Mouse (Mus musculus): Measurements from ENCODE around the gene Adcy5. TPM values are rescaled to one million over a fixed set of nuclear protein-coding genes. Genes with fewer than 3 reads are reported as not detected.

Adcy5 gene
- polyA plus RNA-seq, 1 experiment = 2.8 TPM

GRCm38 (mm10) chr16:35205681-35206080 is 51.0 kb downstream of the Adcy5 start:
- TF ChIP-seq CTCF (IDR thresholded peaks at IDR 0.05; ENCODE audit: control insufficient read depth, insufficient read depth, insufficient replicate concordance, low read depth, low read length) (no peak), POLR2A (IDR thresholded peaks at IDR 0.05; ENCODE audit: control insufficient read depth, low read depth, low read length) (no peak)
- no peaks in the 10 kb centered on the region for H3K36me3 ChIP-seq (ENCODE audit: control insufficient read depth, insufficient read depth, low read length)
- H3K27ac ChIP-seq (ENCODE audit: control insufficient read depth, insufficient read depth, low read depth, low read length) = no peak overlapping the region
- H3K27me3 ChIP-seq (ENCODE audit: control insufficient read depth, insufficient read depth, low read length) = no peaks in the 10 kb centered on the region
- no peak overlapping the region for H3K4me3 ChIP-seq (ENCODE audit: control insufficient read depth, low read depth, low read length)
- H3K4me1 ChIP-seq (ENCODE audit: control insufficient read depth, insufficient read depth, low read length) = peaks cover 5% of the 10 kb centered on the region

GRCm38 (mm10) chr16:35206426-35206825 is 51.7 kb downstream of the Adcy5 start:
- TF ChIP-seq POLR2A (IDR thresholded peaks at IDR 0.05; ENCODE audit: control insufficient read depth, low read depth, low read length) = no peak
- no peak for TF ChIP-seq CTCF (IDR thresholded peaks at IDR 0.05; ENCODE audit: control insufficient read depth, insufficient read depth, insufficient replicate concordance, low read depth, low read length)
- Histone ChIP-seq H3K27ac (ENCODE audit: control insufficient read depth, insufficient read depth, low read depth, low read length) (no peak overlapping the region), H3K36me3 (ENCODE audit: control insufficient read depth, insufficient read depth, low read length) (no peaks in the 10 kb centered on the region), H3K4me3 (ENCODE audit: control insufficient read depth, low read depth, low read length) (no peak overlapping the region), H3K27me3 (ENCODE audit: control insufficient read depth, insufficient read depth, low read length) (no peaks in the 10 kb centered on the region), H3K4me1 (ENCODE audit: control insufficient read depth, insufficient read depth, low read length) (peaks cover 5% of the 10 kb centered on the region)

- no peaks in the 10 kb centered on the region for H3K27me3 ChIP-seq (ENCODE audit: control insufficient read depth, insufficient read depth, low read length)
- H3K4me3 ChIP-seq (ENCODE audit: control insufficient read depth, low read depth, low read length) = no peak overlapping the region
- H3K27ac ChIP-seq (ENCODE audit: control insufficient read depth, insufficient read depth, low read depth, low read length) = peak overlapping the region; percentile 26; the same call in 1 of the 2 replicates
- H3K4me1 ChIP-seq (ENCODE audit: control insufficient read depth, insufficient read depth, low read length) = peaks cover 5% of the 10 kb centered on the region
- TF ChIP-seq POLR2A (IDR thresholded peaks at IDR 0.05; ENCODE audit: control insufficient read depth, low read depth, low read length) = no peak
- no peak for TF ChIP-seq CTCF (IDR thresholded peaks at IDR 0.05; ENCODE audit: control insufficient read depth, insufficient read depth, insufficient replicate concordance, low read depth, low read length)
- no peaks in the 10 kb centered on the region for H3K36me3 ChIP-seq (ENCODE audit: control insufficient read depth, insufficient read depth, low read length)
Measured at GRCm38 (mm10) chr16:35208796-35209195, 54.1 kb downstream of the Adcy5 start.

GRCm38 (mm10) chr16:35209753-35210152 is 55.1 kb downstream of the Adcy5 start:
- TF ChIP-seq POLR2A (IDR thresholded peaks at IDR 0.05; ENCODE audit: control insufficient read depth, low read depth, low read length) (no peak), CTCF (IDR thresholded peaks at IDR 0.05; ENCODE audit: control insufficient read depth, insufficient read depth, insufficient replicate concordance, low read depth, low read length) (no peak)
- no peaks in the 10 kb centered on the region for H3K36me3 ChIP-seq (ENCODE audit: control insufficient read depth, insufficient read depth, low read length)
- H3K4me1 ChIP-seq (ENCODE audit: control insufficient read depth, insufficient read depth, low read length) = peaks cover 5% of the 10 kb centered on the region
- no peak overlapping the region for H3K27ac ChIP-seq (ENCODE audit: control insufficient read depth, insufficient read depth, low read depth, low read length)
- H3K27me3 ChIP-seq (ENCODE audit: control insufficient read depth, insufficient read depth, low read length) = no peaks in the 10 kb centered on the region
- H3K4me3 ChIP-seq (ENCODE audit: control insufficient read depth, low read depth, low read length) = no peak overlapping the region

- H3K27ac ChIP-seq (ENCODE audit: control insufficient read depth, insufficient read depth, low read depth, low read length) = no peak overlapping the region
- no peak for TF ChIP-seq POLR2A (IDR thresholded peaks at IDR 0.05; ENCODE audit: control insufficient read depth, low read depth, low read length)
- no peak for TF ChIP-seq CTCF (IDR thresholded peaks at IDR 0.05; ENCODE audit: control insufficient read depth, insufficient read depth, insufficient replicate concordance, low read depth, low read length)
- H3K4me3 ChIP-seq (ENCODE audit: control insufficient read depth, low read depth, low read length) = no peak overlapping the region
- H3K4me1 ChIP-seq (ENCODE audit: control insufficient read depth, insufficient read depth, low read length) = peaks cover 4% of the 10 kb centered on the region
- no peaks in the 10 kb centered on the region for H3K27me3 ChIP-seq (ENCODE audit: control insufficient read depth, insufficient read depth, low read length)
- H3K36me3 ChIP-seq (ENCODE audit: control insufficient read depth, insufficient read depth, low read length) = no peaks in the 10 kb centered on the region
Measured at GRCm38 (mm10) chr16:35215047-35215446, 60.4 kb downstream of the Adcy5 start.

- no peak overlapping the region for H3K4me3 ChIP-seq (ENCODE audit: control insufficient read depth, low read depth, low read length)
- no peak for TF ChIP-seq POLR2A (IDR thresholded peaks at IDR 0.05; ENCODE audit: control insufficient read depth, low read depth, low read length)
- TF ChIP-seq CTCF (IDR thresholded peaks at IDR 0.05; ENCODE audit: control insufficient read depth, insufficient read depth, insufficient replicate concordance, low read depth, low read length) = no peak
- no peaks in the 10 kb centered on the region for H3K36me3 ChIP-seq (ENCODE audit: control insufficient read depth, insufficient read depth, low read length)
- no peaks in the 10 kb centered on the region for H3K27me3 ChIP-seq (ENCODE audit: control insufficient read depth, insufficient read depth, low read length)
- peak overlapping the region; percentile 81 for H3K27ac ChIP-seq (ENCODE audit: control insufficient read depth, insufficient read depth, low read depth, low read length)
- peaks cover 4% of the 10 kb centered on the region for H3K4me1 ChIP-seq (ENCODE audit: control insufficient read depth, insufficient read depth, low read length)
Measured at GRCm38 (mm10) chr16:35215498-35215897, 60.8 kb downstream of the Adcy5 start.

- Histone ChIP-seq H3K36me3 (ENCODE audit: control insufficient read depth, insufficient read depth, low read length) (no peaks in the 10 kb centered on the region), H3K4me3 (ENCODE audit: control insufficient read depth, low read depth, low read length) (no peak overlapping the region), H3K27ac (ENCODE audit: control insufficient read depth, insufficient read depth, low read depth, low read length) (peak overlapping the region; percentile 65), H3K27me3 (ENCODE audit: control insufficient read depth, insufficient read depth, low read length) (no peaks in the 10 kb centered on the region), H3K4me1 (ENCODE audit: control insufficient read depth, insufficient read depth, low read length) (peaks cover 4% of the 10 kb centered on the region)
- TF ChIP-seq POLR2A (IDR thresholded peaks at IDR 0.05; ENCODE audit: control insufficient read depth, low read depth, low read length) (no peak), CTCF (IDR thresholded peaks at IDR 0.05; ENCODE audit: control insufficient read depth, insufficient read depth, insufficient replicate concordance, low read depth, low read length) (no peak)
Measured at GRCm38 (mm10) chr16:35216826-35217491, 62.3 kb downstream of the Adcy5 start.
